Mouse (Mus musculus) c-Kit-positive CD71-positive TER-119-positive erythroid progenitor cells, embryonic 14.5 days (primary cell): ENCODE results near the gene Abca7.

Source experiments
- DNase-seq: peaks from one replicate; pipeline ENCODE4 v3.0.0-alpha.2; 2013; ENCODE audit warnings: low spot score

Abca7 gene

GRCm38 (mm10) chr10:79994397-79995115, 1.7 kb upstream of the Abca7 start:
- no peak for DNase-seq

GRCm38 (mm10) chr10:79995636-79996035, 658 bp upstream of the Abca7 start:
- DNase-seq = no peak

- peak; percentile 85 for DNase-seq
These were observed 903 bp downstream of the Abca7 start for GRCm38 (mm10) chr10:79997034-79997760.

- no peak for DNase-seq
These were observed 1.5 kb downstream of the Abca7 start for GRCm38 (mm10) chr10:79997819-79998218.

- DNase-seq = no peak
These were observed 5.7 kb downstream of the Abca7 start for GRCm38 (mm10) chr10:80001945-80002344.

GRCm38 (mm10) chr10:80002829-80003228, 6.5 kb downstream of the Abca7 start:
- DNase-seq = no peak

GRCm38 (mm10) chr10:80003374-80004232, 7.3 kb downstream of the Abca7 start:
- DNase-seq = no peak

GRCm38 (mm10) chr10:80004233-80004705, 8.0 kb downstream of the Abca7 start:
- DNase-seq = no peak

GRCm38 (mm10) chr10:80011740-80012139, 15.4 kb downstream of the Abca7 start:
- no peak for DNase-seq

- no peak for DNase-seq
These were observed 17.3 kb downstream of the Abca7 start for GRCm38 (mm10) chr10:80013609-80014008.

GRCm38 (mm10) chr10:80014484-80015290, 18.4 kb downstream of the Abca7 start:
- no peak for DNase-seq

GRCm38 (mm10) chr10:80015583-80015982, 19.3 kb downstream of the Abca7 start:
- no peak for DNase-seq

- peak; percentile 73 for DNase-seq
These were observed 20.2 kb downstream of the Abca7 start, which contains the start of gene Arhgap45 for GRCm38 (mm10) chr10:80016511-80016910. TSS of gene Arhgap45 (plus strand) at chr10:80016653.

- no peak for DNase-seq
These were observed 20.6 kb downstream of the Abca7 start for GRCm38 (mm10) chr10:80016931-80017330.

GRCm38 (mm10) chr10:80017361-80017760, 21.1 kb downstream of the Abca7 start:
- no peak for DNase-seq

GRCm38 (mm10) chr10:80017771-80018170, 21.5 kb downstream of the Abca7 start:
- no peak for DNase-seq

- DNase-seq = no peak
These were observed 22.5 kb downstream of the Abca7 start for GRCm38 (mm10) chr10:80018739-80019297.

GRCm38 (mm10) chr10:80019471-80020131, 23.3 kb downstream of the Abca7 start:
- no peak for DNase-seq

- DNase-seq = no peak
These were observed 23.9 kb downstream of the Abca7 start for GRCm38 (mm10) chr10:80020191-80020590.

GRCm38 (mm10) chr10:80020603-80021319, 24.5 kb downstream of the Abca7 start:
- no peak for DNase-seq
